Mouse (Mus musculus) hindbrain, embryonic 12.5 days (tissue): Measurements from ENCODE around the gene Psmb2. TPM values are rescaled to one million over a fixed set of nuclear protein-coding genes. Genes with fewer than 3 reads are reported as not detected.

Source experiments
- ATAC-seq: fragments of 200-750 bp; cut with Nextera tagmentation; 2 replicates; pipeline ENCODE4 v1.8.0; 2017; ENCODE audit warnings: moderate TSS enrichment; ENCODE audit not compliant: low FRiP score
- H3K27ac ChIP-seq: fragments of 300-500 bp; sonication (generic); 2 replicates; pipeline ENCODE4 v1.5.1; 2016; ENCODE audit warnings: mild to moderate bottlenecking
- H3K27me3 ChIP-seq: fragments of 300-500 bp; sonication (generic); 2 replicates; pipeline ENCODE4 v1.6.1; 2016; ENCODE audit warnings: mild to moderate bottlenecking
- H3K36me3 ChIP-seq: fragments of 300-500 bp; sonication (generic); 2 replicates; pipeline ENCODE4 v1.6.1; 2016; ENCODE audit warnings: mild to moderate bottlenecking
- H3K4me1 ChIP-seq: fragments of 300-500 bp; sonication (generic); 2 replicates; pipeline ENCODE4 v1.6.1; 2016
- H3K4me2 ChIP-seq: fragments of 300-500 bp; sonication (generic); replicated peaks from 2 replicates; pipeline ENCODE4 v1.6.1; 2016; ENCODE audit warnings: mild to moderate bottlenecking
- H3K4me3 ChIP-seq: fragments of 300-500 bp; sonication (generic); 2 replicates; pipeline ENCODE4 v1.5.1; 2016; ENCODE audit warnings: mild to moderate bottlenecking
- H3K9ac ChIP-seq: fragments of 300-500 bp; sonication (generic); 2 replicates; pipeline ENCODE4 v1.6.1; 2016; ENCODE audit warnings: mild to moderate bottlenecking, moderate library complexity
- H3K9me3 ChIP-seq: fragments of 300-500 bp; sonication (generic); replicated peaks from 2 replicates; pipeline ENCODE4 v1.6.1; 2016; ENCODE audit warnings: mild to moderate bottlenecking
- WGBS: fragments of 180-500 bp; shearing (Covaris S2); methylation state at CpG from one replicate; pipeline ENCODE4 v1.1.7; 2016; 5-methylcytosine and 5-hydroxymethylcytosine counted together
- polyA plus RNA-seq: library from polyadenylated mRNA; unstranded; fragments of >200 nt; fragmentation: Nextera tagmentation; extraction: Ambion mirVana; gene quantifications from 2 replicates; pipeline ENCODE4 v1.2.1, GENCODE M21; 2016

The Psmb2 gene
- polyA plus RNA-seq, 1 experiment from 2014 or later, result 431 TPM

GRCm38 (mm10) chr4:126758299-126758698 lies 80.9 kb downstream of the Psmb2 start:
- no peaks in the 10 kb centered on the region for H3K27me3 ChIP-seq
- WGBS, result 86% methylated on average over 5 of the region's 5 CpGs
- peaks cover 14% of the 10 kb centered on the region for H3K4me1 ChIP-seq
- no peak overlapping the region for H3K4me3 ChIP-seq
- H3K36me3 ChIP-seq, result peaks cover 39% of the 10 kb centered on the region
- H3K4me2 ChIP-seq, result no peak overlapping the region
- ATAC-seq, result no peak
- H3K9ac ChIP-seq, result no peak overlapping the region
- no peak overlapping the region for H3K27ac ChIP-seq
- no peaks in the 10 kb centered on the region for H3K9me3 ChIP-seq

Other genes starting within 250 kb of the Psmb2 start
- 21.6 and 22.2 TPM in 2 replicates for gene Ago3, start 248.1 kb upstream of the Psmb2 start, polyA plus RNA-seq
- gene Ago1, start 209.0 kb upstream of the Psmb2 start, polyA plus RNA-seq, result 15.8 and 20.5 TPM in 2 replicates
- gene Ago4, start 144.2 kb upstream of the Psmb2 start, polyA plus RNA-seq, result 8.0 and 8.2 TPM in 2 replicates
- gene Clspn, start 120.7 kb upstream of the Psmb2 start, polyA plus RNA-seq, result 23.5 and 27.2 TPM in 2 replicates
- gene 5730409E04Rik, start 67.8 kb upstream of the Psmb2 start, polyA plus RNA-seq, result 2.5 and 3.1 TPM in 2 replicates
- gene Tfap2e, start 58.6 kb downstream of the Psmb2 start, polyA plus RNA-seq, result 0.77 and 0.93 TPM in 2 replicates
- 54.3 and 62.6 TPM in 2 replicates for gene Ncdn, start 75.8 kb downstream of the Psmb2 start, polyA plus RNA-seq
- 35.3 and 38.6 TPM in 2 replicates for gene AU040320, start 75.9 kb downstream of the Psmb2 start, polyA plus RNA-seq